Mouse (Mus musculus): ENCODE measurements around the gene Dlg2.

- no peak for TF ChIP-seq CTCF (IDR thresholded peaks at IDR 0.05; ENCODE audit: insufficient read depth, low read length)
- no peak for TF ChIP-seq POLR2A (IDR thresholded peaks at IDR 0.05; ENCODE audit: borderline replicate concordance, extremely low read depth, low read depth, low read length)
Observed at GRCm38 (mm10) chr7:92123276-92123675, 1646.8 kb downstream of the Dlg2 start.
